Mouse (Mus musculus) cerebellum, adult 2 months (tissue): ENCODE results near the gene Tfec.

Experiments
- CTCF ChIP-seq: fragments of 200-500 bp; IDR thresholded peaks from 2 replicates; pipeline ENCODE4 v1.5.1; 2011; ENCODE audit warnings: low read depth, mild to moderate bottlenecking, control low read depth, low read length, moderate library complexity, borderline replicate concordance; ENCODE audit not compliant: insufficient read depth
- POLR2A ChIP-seq: fragments of 200-500 bp; IDR thresholded peaks from 2 replicates; pipeline ENCODE4 v1.6.1; 2011; ENCODE audit warnings: low read length, control low read depth, borderline replicate concordance; ENCODE audit not compliant: insufficient read depth

DNA sequence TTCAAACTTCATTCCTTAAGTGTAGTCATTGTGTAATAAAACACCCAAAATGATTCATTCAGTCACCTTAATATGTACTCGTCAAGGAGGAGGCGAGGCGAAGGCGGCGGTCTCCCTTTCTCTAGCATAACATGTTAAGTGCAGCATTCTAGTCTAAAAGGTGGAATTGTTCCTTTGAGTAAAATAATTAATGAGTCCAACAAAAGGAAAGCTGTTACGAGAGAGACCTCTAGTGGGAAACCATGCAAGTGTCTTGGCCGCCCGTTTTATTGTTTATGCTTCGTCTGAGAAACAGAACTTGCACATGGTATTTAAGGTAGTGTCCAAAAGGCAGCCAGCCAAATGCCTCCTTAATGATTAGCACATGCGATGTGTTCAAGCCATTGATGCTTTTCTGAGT, 100.6 kb downstream of the Tfec start:
- TF ChIP-seq CTCF (peak; percentile 21; the same call in 1 of the 2 replicates), POLR2A (no peak)
